Mouse (Mus musculus) brain, embryonic 18.5 days (tissue): ENCODE measurements around the gene Zic1.

Experiments used
- DNase-seq: peaks from one replicate; pipeline ENCODE4 v3.0.0-alpha.2; 2012; ENCODE audit warnings: low read depth, low spot score

The Zic1 gene

DNA sequence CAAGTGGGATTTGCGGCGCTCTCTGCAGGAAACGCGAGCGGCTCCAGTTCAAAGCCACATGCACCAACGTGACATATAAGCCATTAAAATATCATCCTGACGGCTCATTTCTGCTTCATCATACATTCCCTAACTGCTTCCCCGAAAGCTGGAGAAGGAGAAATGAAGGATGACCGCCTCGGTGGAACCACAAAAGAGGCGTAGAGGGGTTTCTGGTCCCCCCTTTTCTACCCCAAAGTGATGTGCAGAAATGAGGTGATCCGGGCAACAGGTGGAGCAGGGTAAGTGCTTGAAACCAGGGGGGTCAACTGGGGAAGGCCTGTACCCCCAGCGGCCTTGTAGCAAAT, 3.3 kb upstream of the Zic1 start:
- DNase-seq = no peak

DNA sequence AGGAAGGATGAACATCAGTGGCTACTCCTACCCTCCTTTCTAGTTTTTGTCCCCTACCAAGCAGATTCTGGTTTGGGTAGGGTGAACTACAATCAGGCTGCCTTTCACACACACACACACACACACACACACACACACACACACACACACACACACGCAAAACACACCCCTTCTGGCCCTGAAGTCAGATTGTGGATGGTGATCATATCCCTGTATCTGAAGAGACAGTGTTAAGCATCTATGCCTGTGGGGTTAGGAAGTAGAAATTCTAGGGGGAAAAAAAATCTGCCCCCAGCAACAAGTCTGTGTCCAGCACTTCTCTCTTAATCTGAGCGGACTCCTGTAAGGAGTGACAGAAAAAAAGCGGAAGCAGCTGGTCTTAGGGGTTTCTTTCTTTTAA, 2.5 kb upstream of the Zic1 start:
- DNase-seq = no peak

DNA sequence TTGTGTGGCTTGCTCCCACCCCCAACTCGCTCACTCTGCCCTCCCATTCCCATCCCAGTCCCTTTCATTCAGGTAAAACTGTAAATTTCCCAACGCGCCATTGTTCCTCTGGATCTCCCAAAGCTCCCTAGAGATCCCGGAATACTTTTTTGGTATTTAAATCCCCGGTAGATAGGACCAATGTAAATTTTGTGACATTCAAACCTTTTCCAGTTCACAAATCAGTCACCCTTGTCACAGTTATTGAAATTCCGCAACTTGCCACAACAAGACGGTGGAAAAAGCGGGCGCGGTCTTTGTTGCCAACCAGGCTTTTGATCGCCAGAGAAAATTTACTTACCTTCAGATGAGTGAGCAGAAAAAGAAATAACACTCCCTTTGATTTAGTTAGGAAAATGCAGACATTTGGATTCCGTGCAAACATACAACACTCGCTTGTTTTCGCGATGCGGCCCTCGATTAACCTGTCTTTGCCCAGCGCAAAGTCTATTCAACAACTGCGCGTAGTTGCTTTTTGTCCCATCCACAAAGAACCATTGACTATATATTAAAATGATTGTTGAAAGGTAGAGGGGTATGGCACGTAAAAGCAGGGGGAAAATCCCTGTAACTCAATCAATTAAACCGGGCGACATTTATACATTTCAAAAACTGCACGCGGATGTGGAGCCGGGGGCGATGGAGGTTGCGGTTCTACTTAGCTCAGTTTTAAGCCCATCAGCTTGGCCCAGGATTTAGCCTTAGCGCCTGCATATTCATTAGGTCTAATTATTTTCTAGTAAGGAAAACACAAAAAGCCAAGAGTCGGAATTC, 1.6 kb upstream of the Zic1 start:
- DNase-seq = no peak

DNA sequence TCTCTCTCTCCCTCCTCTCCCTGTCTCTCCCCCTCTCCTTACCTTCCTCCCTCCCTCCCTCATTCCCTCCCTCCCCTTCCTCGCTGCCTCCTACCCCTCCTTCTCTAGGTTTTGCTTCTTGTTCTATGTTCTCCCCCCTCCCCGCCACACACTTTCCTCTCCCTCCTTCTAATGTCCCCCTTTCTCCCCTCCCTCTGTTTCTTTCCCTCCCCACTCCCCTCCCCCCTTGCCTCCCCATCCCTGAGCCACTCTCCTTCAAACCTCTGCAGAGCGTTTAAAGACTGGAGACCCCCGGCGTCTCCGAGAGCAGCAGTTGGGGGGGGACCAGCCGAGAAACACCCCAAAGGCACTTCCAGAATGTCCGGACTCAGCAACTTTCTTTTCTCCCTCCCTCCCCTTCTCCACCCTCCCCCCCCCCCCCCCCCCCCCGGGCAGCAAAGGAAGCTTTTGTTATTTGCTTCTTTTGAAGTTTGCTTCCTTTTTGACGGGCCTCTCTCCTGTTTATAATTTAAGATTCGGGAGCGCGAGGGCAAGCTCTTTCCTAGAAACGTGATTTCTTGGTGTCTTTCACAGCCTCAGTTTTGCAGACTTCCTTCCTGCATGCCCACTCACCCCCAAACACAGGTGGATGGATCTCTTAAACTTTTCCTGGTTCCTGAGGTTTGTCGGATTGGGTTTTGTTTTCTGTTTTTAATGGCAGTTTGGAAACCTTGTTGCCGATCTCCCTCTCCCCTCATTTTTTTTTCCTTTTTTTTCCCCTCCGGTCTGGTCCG, 802 bp upstream of the Zic1 start:
- DNase-seq = no peak

DNA sequence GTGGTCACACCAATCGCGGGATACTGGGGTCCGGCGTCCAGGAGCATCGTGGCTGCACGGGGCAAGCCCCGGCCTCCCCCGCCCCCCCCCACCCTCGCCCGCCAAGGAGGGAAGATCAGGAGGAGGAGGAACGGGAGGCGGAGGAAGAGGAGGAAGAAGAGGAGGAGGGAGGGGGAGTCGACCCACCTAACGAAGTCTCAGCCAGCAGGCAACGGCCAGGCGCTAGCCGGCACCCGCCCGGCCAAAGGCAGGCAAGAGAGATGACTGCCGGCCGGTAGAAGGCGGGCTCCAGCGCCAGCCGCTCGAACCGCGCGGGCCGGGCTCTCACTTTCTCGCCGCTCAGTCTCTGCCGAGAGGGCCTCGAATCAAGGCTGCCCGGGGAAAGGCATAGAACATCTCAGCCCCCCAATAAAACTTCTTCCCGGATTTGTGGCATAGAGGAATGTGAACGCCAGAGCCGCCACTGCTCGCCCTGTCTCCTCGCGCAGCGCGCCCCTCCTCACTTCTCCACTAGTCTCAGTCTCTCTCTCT, 574 bp downstream of the Zic1 start:
- DNase-seq = no peak

DNA sequence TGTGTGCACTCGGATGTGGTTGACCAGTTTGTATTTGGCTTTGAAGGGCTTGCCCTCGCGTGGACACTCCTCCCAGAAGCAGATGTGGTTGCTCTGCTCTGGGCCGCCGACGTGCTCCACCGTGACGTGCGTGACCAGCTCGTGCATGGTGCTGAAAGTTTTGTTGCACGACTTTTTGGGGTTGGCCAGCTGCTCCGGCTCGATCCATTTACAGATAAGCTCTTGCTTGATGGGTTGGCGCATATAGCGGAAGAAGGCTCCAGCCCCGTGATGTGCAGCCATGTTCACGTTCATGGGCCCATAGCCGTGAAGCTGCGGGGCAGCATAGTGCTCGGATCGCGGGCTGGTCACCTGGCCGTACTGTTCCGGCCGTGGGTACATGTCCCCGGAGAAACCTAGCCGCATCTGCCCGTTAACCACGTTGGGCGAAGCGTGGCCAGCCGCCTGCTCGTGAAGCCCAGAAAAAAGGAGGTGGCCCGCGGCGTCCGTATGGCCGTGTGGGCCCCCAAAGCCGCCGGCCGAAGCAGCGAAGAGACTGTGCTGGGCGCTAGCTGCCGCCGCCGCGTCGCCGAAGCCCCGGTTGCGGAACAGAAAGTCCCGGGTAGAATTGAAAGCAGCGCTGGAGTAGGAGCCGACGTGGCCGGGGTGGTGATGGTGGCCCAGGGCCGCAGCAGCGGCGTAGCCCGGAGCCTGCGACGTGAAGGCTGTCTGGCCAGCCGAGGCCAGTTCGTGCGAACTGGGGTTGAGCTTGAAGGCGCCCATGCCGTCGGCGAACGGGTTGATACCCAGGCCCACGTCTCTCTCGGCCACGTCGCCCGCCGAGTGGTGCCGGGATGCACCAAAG, 1.3 kb downstream of the Zic1 start:
- DNase-seq = no peak

DNA sequence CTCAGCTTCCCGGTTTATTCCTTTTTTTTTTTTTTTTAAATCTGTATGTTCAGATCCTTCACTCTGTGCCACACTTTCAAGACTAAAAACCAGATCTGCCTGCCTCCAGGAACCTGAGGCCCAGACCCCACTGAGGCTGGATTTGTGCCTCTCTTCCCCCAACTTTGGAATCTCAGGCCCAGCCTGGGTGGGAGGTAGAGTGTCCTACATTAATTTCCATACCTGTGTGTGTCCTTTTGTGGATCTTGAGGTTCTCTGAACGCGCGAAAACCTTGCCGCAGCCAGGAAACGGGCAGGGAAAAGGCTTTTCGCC, 1.8 kb downstream of the Zic1 start:
- DNase-seq = no peak

DNA sequence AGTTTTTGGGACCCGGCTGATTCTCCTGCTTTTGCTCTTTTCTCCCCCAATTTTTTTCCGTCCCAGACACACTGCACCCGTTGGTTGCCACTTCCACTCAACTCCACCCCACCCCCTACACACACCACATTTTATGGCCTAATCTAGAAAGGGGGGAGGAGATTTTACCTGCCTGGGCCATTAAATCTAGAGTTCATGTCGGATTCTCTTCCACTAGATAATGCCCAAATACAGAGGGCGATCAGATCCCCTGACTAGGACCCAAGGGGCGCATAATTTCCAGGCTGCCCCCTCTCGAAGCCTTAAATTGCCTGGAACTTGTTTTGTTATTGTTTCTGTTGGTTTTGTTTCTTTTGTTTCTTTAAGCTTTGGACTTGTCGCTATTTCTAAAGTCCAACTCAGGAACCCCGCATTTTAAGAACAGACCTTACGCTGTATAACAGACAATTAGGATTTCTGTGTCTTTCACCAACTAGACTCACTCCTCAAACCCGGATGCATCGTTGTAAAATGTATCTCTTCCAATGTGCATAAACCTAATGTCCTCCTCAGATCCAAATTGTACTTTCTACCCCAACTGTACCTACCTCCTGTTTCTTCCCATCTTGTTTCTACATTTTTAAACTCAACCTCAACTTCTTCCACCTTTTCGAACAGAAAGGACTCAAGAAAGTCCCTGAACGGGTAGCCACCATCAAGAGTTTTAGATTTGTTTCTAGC, 2.4 kb downstream of the Zic1 start:
- DNase-seq = no peak

DNA sequence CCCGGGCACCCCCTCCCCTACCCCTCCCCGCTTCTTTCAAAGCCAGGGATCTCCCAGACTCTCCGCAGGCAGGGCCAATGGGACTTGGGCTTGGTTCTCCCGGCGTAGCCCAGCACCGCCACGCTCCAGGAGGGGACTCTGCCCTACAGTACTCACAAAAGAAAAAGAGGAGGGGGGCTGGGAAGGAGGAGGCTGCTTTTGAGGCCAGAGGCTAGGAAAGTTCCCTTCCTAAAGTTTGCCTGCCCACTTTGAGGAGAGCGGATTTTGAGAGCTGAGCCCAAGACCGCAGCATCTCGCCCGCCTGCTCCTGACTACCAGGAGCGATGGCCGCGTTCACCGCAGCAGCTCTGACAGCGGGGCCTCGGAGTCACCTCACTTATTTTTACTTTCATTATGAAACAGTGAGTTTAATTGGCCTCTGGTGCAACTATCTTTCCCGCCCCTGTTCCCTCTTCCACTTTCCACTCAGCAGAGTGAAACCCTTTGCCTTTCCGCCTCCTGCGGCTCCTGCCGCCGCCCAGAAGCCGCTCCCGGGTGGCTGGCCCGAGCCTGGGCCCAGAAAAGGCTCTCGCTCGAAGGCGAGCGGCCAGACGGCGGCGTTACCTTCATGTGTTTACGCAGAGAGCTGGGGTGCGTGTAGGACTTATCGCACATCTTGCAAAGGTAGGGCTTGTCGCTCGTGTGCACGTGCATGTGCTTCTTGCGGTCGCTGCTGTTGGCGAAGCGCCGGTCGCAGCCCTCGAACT, 3.6 kb downstream of the Zic1 start, which contains the start of gene Zic4:
Gene Zic4 (plus strand): TSS at position 558 of the 746 bp plus-strand sequence.
- DNase-seq = no peak

DNA sequence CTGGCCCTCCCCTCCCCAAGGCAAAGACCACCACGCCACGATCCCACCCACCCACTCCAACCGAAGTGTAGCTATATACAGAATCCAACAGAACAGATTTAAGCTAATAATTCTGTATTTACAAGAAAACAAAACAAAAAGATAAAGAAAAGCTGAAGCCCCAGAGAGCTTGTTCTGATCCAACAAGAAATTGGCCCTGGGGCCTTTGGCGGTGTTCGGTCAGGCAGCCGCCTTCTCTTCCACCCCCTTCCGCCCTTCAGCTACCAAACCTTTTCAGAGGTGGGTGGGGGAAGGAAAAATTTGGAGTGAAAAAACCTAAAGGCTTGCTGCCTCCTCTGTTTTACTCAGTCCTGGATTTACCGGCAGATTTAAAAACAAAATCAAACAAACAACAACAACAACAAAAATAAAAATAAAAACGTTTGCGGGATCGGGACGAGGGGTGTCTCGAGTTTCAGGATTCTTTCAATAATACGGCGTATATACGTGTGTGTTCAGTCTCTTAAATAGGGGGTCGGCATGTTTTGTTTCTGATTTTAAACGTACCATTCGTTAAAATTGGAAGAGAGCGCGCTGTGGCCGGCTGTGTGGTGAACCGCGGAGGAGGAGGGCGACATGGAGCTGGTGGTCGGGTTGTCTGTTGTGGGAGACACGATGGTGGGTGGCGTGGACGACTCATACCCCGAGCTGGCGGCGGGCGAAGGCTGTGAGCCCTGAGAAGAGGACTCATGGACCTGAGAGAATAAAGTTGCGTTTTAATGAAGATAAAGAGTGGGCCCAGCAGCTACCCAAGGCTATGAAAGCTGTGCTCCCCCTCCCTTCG, 4.4 kb downstream of the Zic1 start:
- DNase-seq = no peak

DNA sequence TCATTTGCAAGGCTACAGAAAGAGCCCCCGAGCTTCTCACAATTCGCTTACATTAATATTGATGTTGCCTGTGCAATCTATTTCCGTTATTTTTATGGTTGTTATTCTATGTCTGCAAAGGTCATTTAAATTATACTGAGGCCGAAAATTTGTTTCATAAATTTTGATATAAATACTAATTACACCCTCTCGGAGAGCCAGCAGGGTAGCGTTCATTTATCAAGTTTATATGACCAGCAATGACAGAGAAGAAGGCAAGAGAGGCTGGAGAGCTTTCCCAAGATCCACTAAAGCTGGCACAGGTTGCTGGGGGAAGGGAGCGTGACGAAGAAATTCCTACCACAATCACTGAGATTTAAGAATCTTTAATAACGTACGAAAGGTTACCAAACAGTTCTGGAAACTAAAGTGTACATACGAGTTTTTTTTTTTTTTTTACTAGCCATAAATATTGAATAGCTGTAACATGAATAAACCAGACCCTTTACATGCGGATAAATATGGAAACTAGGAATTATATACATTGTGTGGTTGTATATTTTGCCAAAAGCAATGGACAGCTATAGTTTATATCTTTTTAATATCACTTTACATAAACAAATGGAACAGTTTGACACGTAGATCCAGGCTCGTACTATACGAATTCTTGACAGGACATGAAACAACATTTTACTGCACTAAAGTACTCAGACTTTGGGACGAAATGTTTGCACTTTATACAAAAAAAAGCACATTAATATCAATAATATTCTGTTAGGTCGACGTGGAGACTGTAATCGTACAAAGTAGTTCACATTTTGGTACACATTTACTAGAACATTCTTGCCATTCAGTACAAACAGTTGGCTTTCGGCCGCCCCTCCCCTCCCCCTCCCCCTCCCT, 5.2 kb downstream of the Zic1 start:
- DNase-seq = no peak

DNA sequence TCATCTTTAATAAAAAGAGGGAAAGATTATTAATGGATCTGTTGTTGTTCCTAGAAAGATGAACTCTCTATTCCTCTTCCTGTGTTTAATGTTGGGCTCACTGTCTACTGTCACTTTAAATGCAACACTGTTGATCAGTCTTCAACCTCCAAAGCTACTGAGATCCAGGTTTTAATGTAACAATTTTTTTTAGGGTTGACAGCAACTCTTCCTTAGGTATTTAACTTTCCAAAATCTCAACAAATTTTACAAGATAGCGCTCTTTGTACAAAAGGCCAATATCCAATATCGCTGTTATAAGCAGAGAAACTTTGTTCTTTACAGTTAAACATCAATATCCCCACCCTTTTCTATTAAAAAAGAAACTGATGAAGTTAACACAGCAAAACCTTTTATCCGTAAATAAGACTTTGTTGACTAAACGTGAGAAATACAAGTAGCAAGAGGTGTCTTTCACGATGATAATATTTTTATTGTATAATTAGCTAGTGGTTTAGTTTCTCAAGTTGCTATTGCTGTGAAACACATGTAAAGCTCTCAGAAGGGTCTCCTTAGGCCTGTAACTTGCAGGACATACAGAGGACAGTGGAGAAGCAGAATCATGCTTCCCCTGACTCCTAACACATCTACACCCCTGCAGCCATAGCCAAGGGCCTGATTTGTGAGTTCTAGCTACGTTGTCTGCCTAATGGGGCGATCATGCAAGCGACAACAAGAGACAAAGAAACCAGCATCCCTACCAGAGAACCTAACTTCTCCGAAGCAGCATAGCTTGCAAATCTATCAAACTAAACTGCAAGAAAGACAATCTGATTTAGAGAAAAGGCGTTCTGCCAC, 6.5 kb downstream of the Zic1 start:
- no peak for DNase-seq

DNA sequence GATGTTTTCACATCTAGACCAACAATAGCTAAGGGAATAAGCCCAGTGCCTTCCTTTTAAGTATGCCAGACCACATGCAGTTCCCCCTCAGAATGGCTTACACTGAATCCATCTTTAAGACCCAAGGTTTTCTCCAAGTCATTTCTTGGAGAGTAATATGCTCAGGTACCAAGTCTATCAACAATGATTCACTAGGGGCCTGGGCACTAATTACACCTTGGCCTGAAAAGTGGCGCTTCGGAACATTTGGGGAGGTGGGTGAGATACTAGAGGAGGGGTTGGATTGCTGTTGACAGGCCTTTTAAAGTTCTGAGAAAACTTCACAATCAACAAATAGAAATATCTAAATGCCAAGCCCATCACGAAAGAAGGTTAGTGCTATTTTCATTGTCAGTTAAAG, 8.3 kb downstream of the Zic1 start:
- no peak for DNase-seq

DNA sequence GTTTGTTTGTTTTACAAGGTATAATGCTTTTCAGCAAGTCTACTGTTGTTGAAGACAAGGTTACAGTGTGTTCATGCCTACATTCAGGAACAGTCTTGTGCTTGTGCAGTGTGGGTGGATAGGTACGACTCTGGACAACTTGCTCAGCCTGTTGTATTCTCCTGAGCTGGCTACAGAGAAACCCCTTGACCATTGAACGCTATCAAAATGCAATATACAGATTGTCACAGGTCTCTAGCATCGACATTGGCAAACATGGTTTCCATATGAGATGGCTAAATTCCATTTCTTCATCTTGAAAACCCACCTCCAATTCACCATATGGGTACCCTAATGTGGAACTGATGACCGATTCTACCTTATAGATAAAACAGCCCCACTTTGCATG, 9.3 kb downstream of the Zic1 start:
- no peak for DNase-seq

DNA sequence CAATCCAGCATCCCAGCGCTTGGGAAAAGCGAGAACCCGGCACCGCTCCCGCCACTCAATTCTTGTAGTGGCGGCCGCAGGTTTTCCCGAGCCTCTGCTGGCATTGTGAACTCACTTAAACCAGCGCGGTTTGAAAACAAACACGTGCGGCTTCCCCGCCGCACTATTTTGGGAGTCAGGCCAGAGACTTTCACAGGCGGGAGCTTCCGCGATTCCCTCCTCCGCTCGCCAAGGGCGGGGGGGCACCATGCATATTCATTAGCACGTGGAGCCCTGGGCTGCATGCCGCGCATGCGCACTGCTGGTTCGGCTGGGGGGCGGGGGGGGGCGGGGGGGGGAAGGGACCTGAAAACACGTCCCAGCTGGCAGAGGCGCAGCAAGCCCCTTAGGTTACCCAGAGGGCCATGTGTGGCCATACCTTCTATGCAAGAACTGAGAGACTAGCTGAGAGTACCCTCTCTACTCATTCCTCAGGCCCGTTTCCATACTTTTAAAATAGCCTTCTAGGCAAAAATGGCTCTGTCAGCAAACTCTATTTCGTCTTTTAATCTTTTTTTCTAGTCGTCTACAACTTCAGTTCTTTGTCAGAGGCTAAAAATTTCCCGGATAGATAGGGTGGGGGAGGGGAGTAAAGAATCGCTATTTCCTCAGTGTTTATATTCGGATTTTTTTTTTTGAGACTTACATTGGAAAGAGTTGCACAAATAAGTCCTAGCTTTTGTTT, 9.8 kb downstream of the Zic1 start:
- no peak for DNase-seq

DNA sequence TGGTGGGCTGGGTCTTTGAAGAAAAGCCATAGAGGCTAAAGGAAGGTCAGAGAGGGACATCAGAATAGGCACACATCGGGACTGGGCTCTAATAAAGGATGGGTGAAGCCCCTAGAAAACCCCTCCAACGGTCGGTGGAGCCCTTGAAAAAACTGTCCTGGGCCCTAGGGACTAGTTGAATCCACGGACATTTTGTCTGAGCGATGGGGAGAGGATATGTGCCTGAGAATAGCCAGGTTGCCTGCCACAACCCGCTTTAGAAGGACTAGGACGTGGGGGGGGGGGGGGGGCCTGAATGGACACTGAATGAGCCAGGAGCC, 10.4 kb downstream of the Zic1 start:
- DNase-seq = no peak

DNA sequence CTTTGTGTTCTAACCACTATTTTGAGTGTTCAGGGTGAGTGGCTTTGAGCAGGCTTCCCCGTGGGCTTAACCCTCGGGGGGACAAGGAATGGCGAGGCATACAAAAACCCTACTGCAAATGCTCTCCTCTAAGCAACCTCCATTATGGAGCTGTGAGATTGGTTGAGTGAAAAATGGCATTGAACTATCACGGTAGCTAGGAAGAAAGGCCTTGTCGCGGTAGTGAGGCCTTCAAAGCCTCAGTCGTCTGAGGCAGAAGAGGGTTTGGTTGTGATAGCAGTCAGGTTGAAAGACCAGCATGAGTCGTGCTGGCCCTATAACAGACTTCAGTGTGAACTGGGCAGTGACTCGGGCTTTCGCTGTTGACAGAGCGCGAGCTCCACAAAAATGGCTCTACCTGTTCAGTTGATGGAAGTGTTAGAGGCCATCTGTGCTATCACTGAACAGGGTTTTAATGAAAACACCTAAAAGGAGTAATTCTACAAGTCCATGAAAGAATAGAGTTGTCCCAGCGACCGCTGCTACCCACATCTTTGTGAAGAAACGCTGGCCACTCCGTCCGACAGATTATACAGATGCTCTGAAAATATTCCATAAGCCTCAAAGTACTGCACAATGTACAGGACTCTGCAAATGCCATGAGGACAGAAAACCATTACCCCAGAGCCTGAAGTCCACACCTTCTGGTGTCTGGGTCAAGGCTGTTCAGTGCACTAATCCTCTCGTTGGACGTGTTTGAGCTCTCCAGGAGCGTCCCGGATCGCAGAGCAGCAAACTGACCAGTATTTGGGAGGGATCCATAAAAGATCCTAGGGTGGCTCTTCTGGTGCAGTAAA, 11.0 kb downstream of the Zic1 start:
- DNase-seq = no peak
